Mouse (Mus musculus): ENCODE measurements around the gene Vmn1r221.

GRCm38 (mm10) chr13:23187875-23188274 lies 26.1 kb upstream of the Vmn1r221 start, which contains the start of gene Vmn1r220:
- TF ChIP-seq CTCF (IDR thresholded peaks at IDR 0.05; ENCODE audit: low read depth): no peak
- no peak for TF ChIP-seq EP300 (IDR thresholded peaks at IDR 0.05; ENCODE audit: low read depth)
